Mouse (Mus musculus): ENCODE measurements around the gene Rhov. TPM values are rescaled to one million over a fixed set of nuclear protein-coding genes. Genes with fewer than 3 reads are reported as not detected.

Rhov gene
- polyA plus RNA-seq, 1 experiment from 2014 or later: 0.90 TPM

- no peak for ATAC-seq (replicated peaks; ENCODE audit: low FRiP score)
- DNase-seq (ENCODE audit: low spot score): no peak
- no peaks in the 10 kb centered on the region for H3K9me3 ChIP-seq (ENCODE audit: control insufficient read depth, low read length)
- H3K27ac ChIP-seq (ENCODE audit: low read depth, low read length): no peak overlapping the region
- H3K9ac ChIP-seq (ENCODE audit: low read length): no peak overlapping the region
- H3K27me3 ChIP-seq (ENCODE audit: control insufficient read depth, insufficient read depth, low read length): no peaks in the 10 kb centered on the region
- H3K4me2 ChIP-seq (ENCODE audit: low read depth, low read length, severe bottlenecking): no peak overlapping the region
- peaks cover 2% of the 10 kb centered on the region; the same call in 1 of the 2 replicates for H3K4me1 ChIP-seq (replicated peaks; ENCODE audit: control insufficient read depth, insufficient read depth, low read length)
- WGBS: 94% methylated on average over 18 of the region's 18 CpGs
- H3K4me3 ChIP-seq (ENCODE audit: low read depth, low read length): no peak overlapping the region
- H3K36me3 ChIP-seq (ENCODE audit: control insufficient read depth, insufficient read depth, low read length): peaks cover 13% of the 10 kb centered on the region; the same call in 1 of the 2 replicates
Observed at GRCm38 (mm10) chr2:119294411-119294810, 23.3 kb upstream of the Rhov start.

GRCm38 (mm10) chr2:119293776-119294390 lies 22.8 kb upstream of the Rhov start:
- peaks cover 5% of the 10 kb centered on the region; the same call in 1 of the 2 replicates for H3K4me1 ChIP-seq (replicated peaks; ENCODE audit: control insufficient read depth, insufficient read depth, low read length)
- no peak overlapping the region for H3K9ac ChIP-seq (ENCODE audit: low read length)
- H3K9me3 ChIP-seq (ENCODE audit: control insufficient read depth, low read length): no peaks in the 10 kb centered on the region
- no peaks in the 10 kb centered on the region for H3K27me3 ChIP-seq (ENCODE audit: control insufficient read depth, insufficient read depth, low read length)
- H3K36me3 ChIP-seq (ENCODE audit: control insufficient read depth, insufficient read depth, low read length): peaks cover 13% of the 10 kb centered on the region; the same call in 1 of the 2 replicates
- ATAC-seq (replicated peaks; ENCODE audit: low FRiP score) (no peak), DNase-seq (ENCODE audit: low spot score) (no peak)
- no peak overlapping the region for H3K4me2 ChIP-seq (ENCODE audit: low read depth, low read length, severe bottlenecking)
- H3K27ac ChIP-seq (ENCODE audit: low read depth, low read length): no peak overlapping the region
- no peak overlapping the region for H3K4me3 ChIP-seq (ENCODE audit: low read depth, low read length)
- WGBS: 95% methylated on average over 34 of the region's 34 CpGs

GRCm38 (mm10) chr2:119293311-119293710 lies 22.2 kb upstream of the Rhov start:
- DNase-seq (ENCODE audit: low spot score): no peak
- Histone ChIP-seq H3K27ac (ENCODE audit: low read depth, low read length) (no peak overlapping the region), H3K4me3 (ENCODE audit: low read depth, low read length) (no peak overlapping the region), H3K27me3 (ENCODE audit: control insufficient read depth, insufficient read depth, low read length) (no peaks in the 10 kb centered on the region), H3K4me2 (ENCODE audit: low read depth, low read length, severe bottlenecking) (no peak overlapping the region), H3K4me1 (replicated peaks; ENCODE audit: control insufficient read depth, insufficient read depth, low read length) (peaks cover 5% of the 10 kb centered on the region; the same call in 1 of the 2 replicates), H3K36me3 (ENCODE audit: control insufficient read depth, insufficient read depth, low read length) (peaks cover 13% of the 10 kb centered on the region; the same call in 1 of the 2 replicates), H3K9ac (ENCODE audit: low read length) (no peak overlapping the region), H3K9me3 (ENCODE audit: control insufficient read depth, low read length) (no peaks in the 10 kb centered on the region)
- no peak for ATAC-seq (replicated peaks; ENCODE audit: low FRiP score)
- 96% methylated on average over 17 of the region's 17 CpGs for WGBS

DNA sequence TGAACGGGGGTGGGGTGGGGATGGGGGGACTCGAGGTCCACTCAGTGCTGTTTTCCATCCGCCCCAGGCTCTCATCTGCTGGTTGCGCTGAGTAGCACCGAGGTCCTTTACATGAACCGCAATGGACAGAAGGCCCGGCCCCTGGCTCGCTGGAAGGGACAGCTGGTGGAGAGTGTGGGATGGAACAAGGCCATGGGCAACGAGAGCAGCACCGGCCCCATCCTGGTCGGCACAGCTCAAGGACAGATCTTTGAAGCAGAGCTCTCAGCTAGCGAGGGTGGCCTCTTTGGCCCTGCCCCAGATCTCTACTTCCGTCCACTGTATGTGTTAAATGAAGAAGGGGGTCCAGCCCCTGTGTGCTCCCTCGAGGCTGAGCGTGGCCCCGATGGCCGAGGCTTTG lies 21.8 kb upstream of the Rhov start:
- Histone ChIP-seq H3K36me3 (ENCODE audit: control insufficient read depth, insufficient read depth, low read length) (peaks cover 13% of the 10 kb centered on the region; the same call in 1 of the 2 replicates), H3K27ac (ENCODE audit: low read depth, low read length) (no peak overlapping the region)
- 96% methylated on average over 17 of the region's 17 CpGs for WGBS

GRCm38 (mm10) chr2:119292281-119292680 lies 21.2 kb upstream of the Rhov start:
- Histone ChIP-seq H3K4me3 (ENCODE audit: low read depth, low read length) (no peak overlapping the region), H3K4me2 (ENCODE audit: low read depth, low read length, severe bottlenecking) (no peak overlapping the region), H3K4me1 (replicated peaks; ENCODE audit: control insufficient read depth, insufficient read depth, low read length) (peaks cover 8% of the 10 kb centered on the region; the same call in 1 of the 2 replicates), H3K27ac (ENCODE audit: low read depth, low read length) (no peak overlapping the region), H3K27me3 (ENCODE audit: control insufficient read depth, insufficient read depth, low read length) (no peaks in the 10 kb centered on the region), H3K9me3 (ENCODE audit: control insufficient read depth, low read length) (no peaks in the 10 kb centered on the region), H3K36me3 (ENCODE audit: control insufficient read depth, insufficient read depth, low read length) (peaks cover 11% of the 10 kb centered on the region; the same call in 1 of the 2 replicates), H3K9ac (ENCODE audit: low read length) (no peak overlapping the region)
- DNase-seq (ENCODE audit: low spot score) (no peak), ATAC-seq (replicated peaks; ENCODE audit: low FRiP score) (no peak)
- WGBS: 93% methylated on average over 5 of the region's 5 CpGs

More for the DNA sequence above, 21.8 kb upstream of the Rhov start:
- H3K27me3 ChIP-seq (ENCODE audit: control insufficient read depth, insufficient read depth, low read length): no peaks in the 10 kb centered on the region
- no peak overlapping the region for H3K9ac ChIP-seq (ENCODE audit: low read length)
- DNase-seq (ENCODE audit: low spot score): no peak
- peaks cover 8% of the 10 kb centered on the region; the same call in 1 of the 2 replicates for H3K4me1 ChIP-seq (replicated peaks; ENCODE audit: control insufficient read depth, insufficient read depth, low read length)
- no peak overlapping the region for H3K4me3 ChIP-seq (ENCODE audit: low read depth, low read length)
- ATAC-seq (replicated peaks; ENCODE audit: low FRiP score): no peak
- H3K4me2 ChIP-seq (ENCODE audit: low read depth, low read length, severe bottlenecking): no peak overlapping the region
- H3K9me3 ChIP-seq (ENCODE audit: control insufficient read depth, low read length): no peaks in the 10 kb centered on the region

GRCm38 (mm10) chr2:119289014-119289416 lies 17.9 kb upstream of the Rhov start:
- Histone ChIP-seq H3K4me2 (ENCODE audit: low read depth, low read length, severe bottlenecking) (peak overlapping the region; percentile 65), H3K36me3 (ENCODE audit: control insufficient read depth, insufficient read depth, low read length) (peaks cover 4% of the 10 kb centered on the region; the same call in 1 of the 2 replicates), H3K9me3 (ENCODE audit: control insufficient read depth, low read length) (no peaks in the 10 kb centered on the region), H3K27ac (ENCODE audit: low read depth, low read length) (no peak overlapping the region), H3K4me3 (ENCODE audit: low read depth, low read length) (peak overlapping the region; percentile 72), H3K9ac (ENCODE audit: low read length) (peak overlapping the region; percentile 82), H3K27me3 (ENCODE audit: control insufficient read depth, insufficient read depth, low read length) (no peaks in the 10 kb centered on the region), H3K4me1 (replicated peaks; ENCODE audit: control insufficient read depth, insufficient read depth, low read length) (peaks cover 8% of the 10 kb centered on the region; the same call in 1 of the 2 replicates)
- ATAC-seq (replicated peaks; ENCODE audit: low FRiP score): no peak
- DNase-seq (ENCODE audit: low spot score): peak; percentile 60
- WGBS: 5% methylated on average over 11 of the region's 11 CpGs

DNA sequence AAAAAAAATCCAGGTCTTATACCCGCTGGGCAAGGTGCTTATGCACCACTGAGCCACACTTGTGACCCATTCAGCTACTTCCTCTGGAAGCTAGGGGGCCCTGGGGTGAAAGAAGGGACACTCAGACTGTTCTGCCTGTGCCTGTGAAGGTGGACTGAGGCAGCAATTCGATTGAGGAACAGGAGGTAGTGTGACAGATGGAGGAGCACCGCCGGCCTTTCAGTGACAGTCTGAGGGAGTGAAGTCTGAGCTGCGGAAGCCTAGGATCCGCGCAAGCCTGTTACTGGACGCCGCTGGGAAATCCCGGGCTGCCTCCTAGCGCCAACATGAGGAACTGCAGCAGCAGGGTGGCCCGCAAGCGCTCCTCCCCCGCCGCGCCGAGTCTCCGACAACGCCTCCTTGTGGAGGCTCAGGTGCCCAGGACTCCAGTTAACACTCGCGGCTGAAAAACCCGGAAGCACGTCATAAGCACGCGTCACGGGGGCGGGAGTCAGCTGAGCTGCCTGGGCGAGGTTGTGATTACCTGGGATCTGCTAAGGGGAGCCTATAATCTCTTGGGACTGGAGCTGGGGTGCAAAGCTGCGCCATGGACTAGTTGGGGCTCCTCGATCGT lies 17.3 kb upstream of the Rhov start, which contains the start of gene Vps18:
Vps18 (plus strand) TSS at position 471 of the 613 bp plus-strand sequence.
- no peak within 1 kb of the TSS for H3K27ac ChIP-seq (ENCODE audit: low read depth, low read length)
- H3K9ac ChIP-seq (ENCODE audit: low read length): peak within 1 kb of the TSS; percentile 82
- H3K4me3 ChIP-seq (ENCODE audit: low read depth, low read length): peak within 1 kb of the TSS; percentile 72
- H3K27me3 ChIP-seq (ENCODE audit: control insufficient read depth, insufficient read depth, low read length): no peaks in the 10 kb centered on the region
- ATAC-seq (replicated peaks; ENCODE audit: low FRiP score) (peak; percentile 95), DNase-seq (ENCODE audit: low spot score) (peak; percentile 99)
- H3K9me3 ChIP-seq (ENCODE audit: control insufficient read depth, low read length): no peaks in the 10 kb centered on the region
- WGBS: under 1% methylated on average over 31 of the region's 31 CpGs
- peak within 1 kb of the TSS; percentile 65 for H3K4me2 ChIP-seq (ENCODE audit: low read depth, low read length, severe bottlenecking)
- H3K4me1 ChIP-seq (replicated peaks; ENCODE audit: control insufficient read depth, insufficient read depth, low read length): peaks cover 8% of the 10 kb centered on the region; the same call in 1 of the 2 replicates
- H3K36me3 ChIP-seq (ENCODE audit: control insufficient read depth, insufficient read depth, low read length): no peaks in the 10 kb centered on the region; the same call in 1 of the 2 replicates

GRCm38 (mm10) chr2:119287372-119287771 lies 16.3 kb upstream of the Rhov start:
- ATAC-seq (replicated peaks; ENCODE audit: low FRiP score) (no peak), DNase-seq (ENCODE audit: low spot score) (no peak)
- WGBS: 94% methylated on average over 5 of the region's 5 CpGs
- no peaks in the 10 kb centered on the region; the same call in 1 of the 2 replicates for H3K36me3 ChIP-seq (ENCODE audit: control insufficient read depth, insufficient read depth, low read length)
- peaks cover 8% of the 10 kb centered on the region; the same call in 1 of the 2 replicates for H3K4me1 ChIP-seq (replicated peaks; ENCODE audit: control insufficient read depth, insufficient read depth, low read length)
- H3K4me3 ChIP-seq (ENCODE audit: low read depth, low read length): no peak overlapping the region
- no peak overlapping the region for H3K27ac ChIP-seq (ENCODE audit: low read depth, low read length)
- H3K4me2 ChIP-seq (ENCODE audit: low read depth, low read length, severe bottlenecking): no peak overlapping the region
- H3K27me3 ChIP-seq (ENCODE audit: control insufficient read depth, insufficient read depth, low read length): no peaks in the 10 kb centered on the region
- no peaks in the 10 kb centered on the region for H3K9me3 ChIP-seq (ENCODE audit: control insufficient read depth, low read length)
- no peak overlapping the region for H3K9ac ChIP-seq (ENCODE audit: low read length)

All from forebrain, embryonic 11.5 days (tissue).